Mouse (Mus musculus) gastrocnemius, postnatal 36 days (tissue): ENCODE results near the gene Cyp26b1. TPM values are rescaled to one million over a fixed set of nuclear protein-coding genes. Genes with fewer than 3 reads are reported as not detected.
"Not testable (repeated sequence)": the region's sequence is repeated elsewhere in the genome, so short reads cannot be mapped to it uniquely, and the experiment has no call there.

Source experiments
- DNase-seq, 2 experiments: peaks; one replicate each; pipeline ENCODE4 v3.0.0; 2022
- intact Hi-C: fragments of 180-260 bp; cut with DNase I; formaldehyde crosslinking; loops from one replicate; pipeline ENCODE4 v1.15.1; 2025
- long read RNA-seq, 2 experiments: library from polyadenylated mRNA; stranded (forward); transcript quantifications; one replicate each; pipeline ENCODE4 v2.0.0; 2021
- total RNA-seq, 2 experiments: library from RNA; stranded (reverse); gene quantifications; 2 replicates each; pipeline ENCODE4 v1.2.3; 2021

Cyp26b1 gene
- 1 to 10 TPM; 4.2 to 4.9 TPM for total RNA-seq
- long read RNA-seq, experiment 1, partial matches to known transcripts, result 0 of 3 reads
- long read RNA-seq, experiment 1, other reads (novel, unspliced or antisense), result 3 of 3 reads
- long read RNA-seq, experiment 2, partial matches to known transcripts, result 0 of 3 reads
- long read RNA-seq, experiment 2, other reads (novel, unspliced or antisense), result 3 of 3 reads

GRCm38 (mm10) chr6:84593693-84594092, at the start of gene Cyp26b1:
Cyp26b1 (minus strand) TSS chr6:84593908.
- no peak for DNase-seq
- intact Hi-C loops, result loop anchor here (5.0 to 10.0 kb wide), 3 partner anchors 166 to 421 kb away; no protein-coding TSS in a partner anchor

- DNase-seq, result no peak
- intact Hi-C loops, result no loop called here
Measured at GRCm38 (mm10) chr6:84641062-84641431, 47.3 kb upstream of the Cyp26b1 start.

DNA sequence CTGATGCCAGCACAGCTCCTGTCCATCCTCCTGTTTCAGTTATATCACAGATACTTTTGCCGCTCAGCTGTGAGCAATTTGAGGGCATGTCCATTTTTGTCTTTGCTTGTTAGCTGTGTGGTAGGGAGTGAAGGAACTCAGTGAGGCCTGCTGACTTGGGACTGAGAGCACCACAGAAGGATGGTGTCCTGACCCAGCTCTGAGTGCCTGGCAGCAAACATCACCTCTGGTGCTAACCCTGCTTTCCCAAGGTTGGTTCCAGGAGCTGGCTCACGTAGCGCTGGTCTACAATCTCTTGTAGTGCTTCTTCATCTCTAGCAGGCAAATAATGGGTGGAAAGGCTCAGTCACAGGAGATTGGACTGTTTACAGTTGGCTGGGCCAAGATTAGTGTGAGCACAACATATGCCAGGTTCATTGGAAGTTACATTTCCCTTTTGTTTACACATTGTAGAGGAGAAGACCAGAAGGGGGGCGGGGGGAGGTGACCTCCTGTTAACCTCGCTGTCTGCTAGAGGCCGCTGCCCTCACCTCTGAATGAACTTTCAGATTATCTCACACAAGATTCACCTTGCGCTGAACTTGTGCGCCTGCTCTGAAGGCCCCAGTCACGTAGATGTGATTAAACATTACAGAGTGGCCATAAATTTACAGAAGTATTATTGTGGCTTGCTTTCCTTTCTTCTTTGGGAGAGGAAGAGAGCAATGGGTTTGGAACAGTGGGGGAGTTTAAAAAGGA, 46.8 kb upstream of the Cyp26b1 start:
- intact Hi-C loops, result no loop called here
- DNase-seq, result no peak

DNA sequence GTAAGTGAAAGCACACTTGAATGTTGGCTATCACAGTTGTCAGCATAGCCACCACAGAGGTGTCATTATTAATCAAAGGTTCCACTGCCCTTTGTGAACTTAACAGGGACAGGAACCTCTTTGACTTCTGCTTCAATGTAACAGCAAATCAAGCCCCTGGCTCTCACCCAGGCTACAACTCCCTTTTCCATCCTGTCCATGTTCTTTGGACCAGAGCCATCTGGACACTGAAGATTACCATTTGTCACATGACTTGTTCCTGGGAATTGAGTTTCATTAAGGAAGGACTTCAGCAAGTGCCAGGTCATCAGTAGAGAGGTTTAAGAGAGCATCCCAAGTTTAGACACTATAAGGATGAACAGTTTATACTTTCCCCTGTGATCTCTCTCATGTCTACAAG, 44.5 kb upstream of the Cyp26b1 start:
- intact Hi-C loops, result no loop called here
- DNase-seq, result peak in 1 of 2 experiments; percentile 15

- DNase-seq, result no peak
- intact Hi-C loops, result no loop called here
Measured at GRCm38 (mm10) chr6:84631588-84631987, 37.9 kb upstream of the Cyp26b1 start.

GRCm38 (mm10) chr6:84630276-84630675, 36.6 kb upstream of the Cyp26b1 start:
- DNase-seq, result no peak
- intact Hi-C loops, result no loop called here

DNA sequence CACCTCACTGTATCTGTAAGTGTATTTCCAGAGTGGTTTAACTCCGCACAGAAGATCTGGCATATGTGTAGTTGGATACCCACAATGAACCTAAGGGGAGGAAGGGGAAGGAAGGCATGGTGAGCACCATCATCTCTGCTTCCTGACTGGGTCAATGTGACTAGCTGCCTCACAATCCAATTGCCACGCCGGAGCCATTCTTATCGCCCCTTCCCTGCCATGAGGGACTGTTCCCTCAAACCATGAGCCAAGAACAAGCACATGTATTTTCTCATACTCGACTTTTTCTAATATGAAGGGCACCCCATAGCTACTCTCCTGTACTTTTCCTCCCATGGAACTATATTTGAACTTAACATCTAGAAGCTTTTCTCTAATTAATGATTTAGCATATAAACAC, 35.1 kb upstream of the Cyp26b1 start:
- no peak for DNase-seq
- intact Hi-C loops, result no loop called here

- intact Hi-C loops, result no loop called here
- DNase-seq, result no peak
Measured at GRCm38 (mm10) chr6:84626398-84626797, 32.7 kb upstream of the Cyp26b1 start.

GRCm38 (mm10) chr6:84619166-84619565, 25.5 kb upstream of the Cyp26b1 start:
- no peak for DNase-seq
- intact Hi-C loops, result no loop called here

- intact Hi-C loops, result no loop called here
- no peak for DNase-seq
Measured at GRCm38 (mm10) chr6:84617051-84617450, 23.3 kb upstream of the Cyp26b1 start.

DNA sequence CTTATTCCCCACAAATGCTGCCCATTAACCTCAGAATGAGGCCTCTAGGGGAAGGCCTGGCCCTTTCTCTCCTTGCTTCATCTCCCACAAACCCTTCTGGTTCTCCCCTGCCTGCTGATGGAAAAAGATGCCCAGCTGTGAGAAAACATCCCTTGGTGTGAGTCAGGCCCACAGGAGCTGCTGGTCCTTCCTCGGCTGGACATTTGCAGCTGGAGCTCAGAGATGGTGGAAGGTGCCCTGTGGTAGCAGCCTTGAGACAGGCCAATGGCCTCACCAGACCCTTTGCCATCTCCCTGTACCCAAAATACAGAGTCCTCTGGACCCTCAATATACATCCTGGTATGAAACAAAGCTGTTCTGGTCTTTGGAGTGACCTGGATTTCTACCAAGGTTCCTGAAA, 22.9 kb upstream of the Cyp26b1 start:
- intact Hi-C loops, result no loop called here
- no peak for DNase-seq

DNA sequence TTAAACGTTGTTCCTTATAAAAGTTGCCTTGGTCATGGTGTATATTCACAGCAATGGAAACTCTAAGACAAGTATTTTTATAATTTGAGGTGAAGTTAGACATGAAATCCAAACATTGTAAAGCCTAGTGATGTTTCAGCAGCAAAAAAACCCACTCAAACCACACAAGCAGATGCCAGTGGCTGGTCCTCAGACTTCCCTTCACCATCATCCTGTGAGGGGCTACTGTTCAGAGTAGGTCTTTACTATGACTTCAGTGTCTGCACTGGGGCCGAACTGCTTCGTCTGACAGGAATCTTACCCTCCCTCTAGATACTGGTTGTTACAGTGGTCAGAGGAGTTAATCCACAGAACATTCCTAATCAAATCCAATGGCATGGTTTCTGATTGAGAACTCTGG, 19.9 kb upstream of the Cyp26b1 start:
- DNase-seq, result no peak
- intact Hi-C loops, result no loop called here

- intact Hi-C loops, result no loop called here
- no peak for DNase-seq
Measured at GRCm38 (mm10) chr6:84601136-84601889, 7.6 kb upstream of the Cyp26b1 start.

DNA sequence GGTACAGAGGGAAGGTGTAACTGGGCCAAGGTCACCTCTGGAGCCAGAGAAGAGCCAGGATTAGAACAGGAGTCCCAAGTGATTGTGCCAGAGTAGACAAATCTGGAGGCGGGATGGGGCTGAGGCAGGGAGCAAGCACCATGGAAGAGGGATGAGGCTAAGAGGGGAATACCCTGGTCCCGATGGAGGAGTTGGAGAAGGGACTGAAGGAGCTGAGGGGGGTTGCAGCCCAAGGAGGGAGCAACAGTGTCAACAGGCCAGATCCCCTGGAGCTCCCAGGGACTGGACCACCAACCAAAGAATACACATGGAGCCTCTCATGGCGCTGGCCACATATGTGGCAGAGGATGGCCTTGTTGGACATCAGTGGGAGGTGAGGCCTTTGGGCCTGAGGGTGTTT, 5.6 kb upstream of the Cyp26b1 start:
- intact Hi-C loops, result loop anchor here (10.0 kb wide), 1 partner anchor 416 kb away; no protein-coding TSS in a partner anchor
- DNase-seq, result not testable (repeated sequence)

DNA sequence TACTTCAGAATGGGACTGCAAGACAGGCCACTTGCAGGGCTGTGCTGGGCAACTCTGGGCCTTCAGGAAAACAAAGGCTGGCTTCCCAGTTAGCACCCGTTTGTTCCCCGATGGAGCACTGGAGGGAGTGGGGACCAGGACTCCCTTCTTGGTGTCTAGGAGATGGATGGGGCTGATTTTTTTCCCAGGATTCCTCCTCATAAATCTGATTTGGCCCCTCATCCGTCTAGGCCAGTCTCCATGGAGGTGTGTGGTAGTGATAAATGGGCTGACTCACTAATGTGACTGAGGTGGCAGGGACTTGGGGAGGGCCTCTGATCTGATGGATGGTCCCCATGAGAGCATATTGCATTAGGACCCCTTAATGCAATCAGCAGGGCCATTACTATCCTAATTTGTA, 5.0 kb upstream of the Cyp26b1 start:
- no peak for DNase-seq
- intact Hi-C loops, result loop anchor here (10.0 kb wide), 1 partner anchor 416 kb away; no protein-coding TSS in a partner anchor

GRCm38 (mm10) chr6:84594626-84595025, 918 bp upstream of the Cyp26b1 start:
- no peak for DNase-seq
- intact Hi-C loops, result loop anchor here (5.0 to 10.0 kb wide), 3 partner anchors 167 to 420 kb away; no protein-coding TSS in a partner anchor

DNA sequence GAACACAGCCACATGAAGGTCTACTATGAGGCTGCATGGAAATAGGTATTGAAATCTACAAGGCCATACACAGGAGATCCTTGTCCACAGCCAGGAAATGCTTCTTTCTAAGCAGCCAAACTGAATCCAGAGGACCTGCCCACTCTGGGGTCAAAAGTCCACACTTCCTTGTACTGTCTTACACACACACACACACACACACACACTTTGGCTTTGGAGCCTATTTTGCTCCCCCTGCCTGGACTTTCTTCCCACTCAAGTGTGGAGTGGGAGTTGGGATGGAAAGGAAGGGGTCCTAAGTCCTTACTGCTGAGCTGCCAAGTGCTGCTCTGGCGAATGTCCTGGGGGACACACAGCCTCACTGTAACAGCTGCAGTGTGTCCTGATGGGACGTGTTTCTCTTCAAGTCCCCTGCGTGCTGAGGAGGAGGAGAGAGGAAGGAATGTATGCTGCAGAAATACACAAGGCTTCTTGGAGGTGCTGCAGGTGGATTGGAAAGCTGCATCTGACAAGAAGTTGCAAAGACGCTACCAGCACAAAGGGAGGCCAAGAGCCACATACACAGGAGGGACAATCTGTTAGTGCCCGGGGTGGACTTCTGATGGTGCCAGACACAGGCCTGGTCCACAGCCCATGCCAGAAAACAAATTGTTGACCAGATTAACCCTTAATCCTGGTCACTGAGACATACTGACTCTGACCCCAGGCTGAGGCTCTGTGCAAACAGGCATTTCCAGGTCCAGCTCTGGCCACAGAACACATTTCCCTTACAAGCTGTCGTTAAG, 2.6 kb downstream of the Cyp26b1 start:
- intact Hi-C loops, result loop anchor here (2.0 to 10.0 kb wide), 5 partner anchors 164 to 496 kb away; no protein-coding TSS in a partner anchor
- DNase-seq, result no peak

DNA sequence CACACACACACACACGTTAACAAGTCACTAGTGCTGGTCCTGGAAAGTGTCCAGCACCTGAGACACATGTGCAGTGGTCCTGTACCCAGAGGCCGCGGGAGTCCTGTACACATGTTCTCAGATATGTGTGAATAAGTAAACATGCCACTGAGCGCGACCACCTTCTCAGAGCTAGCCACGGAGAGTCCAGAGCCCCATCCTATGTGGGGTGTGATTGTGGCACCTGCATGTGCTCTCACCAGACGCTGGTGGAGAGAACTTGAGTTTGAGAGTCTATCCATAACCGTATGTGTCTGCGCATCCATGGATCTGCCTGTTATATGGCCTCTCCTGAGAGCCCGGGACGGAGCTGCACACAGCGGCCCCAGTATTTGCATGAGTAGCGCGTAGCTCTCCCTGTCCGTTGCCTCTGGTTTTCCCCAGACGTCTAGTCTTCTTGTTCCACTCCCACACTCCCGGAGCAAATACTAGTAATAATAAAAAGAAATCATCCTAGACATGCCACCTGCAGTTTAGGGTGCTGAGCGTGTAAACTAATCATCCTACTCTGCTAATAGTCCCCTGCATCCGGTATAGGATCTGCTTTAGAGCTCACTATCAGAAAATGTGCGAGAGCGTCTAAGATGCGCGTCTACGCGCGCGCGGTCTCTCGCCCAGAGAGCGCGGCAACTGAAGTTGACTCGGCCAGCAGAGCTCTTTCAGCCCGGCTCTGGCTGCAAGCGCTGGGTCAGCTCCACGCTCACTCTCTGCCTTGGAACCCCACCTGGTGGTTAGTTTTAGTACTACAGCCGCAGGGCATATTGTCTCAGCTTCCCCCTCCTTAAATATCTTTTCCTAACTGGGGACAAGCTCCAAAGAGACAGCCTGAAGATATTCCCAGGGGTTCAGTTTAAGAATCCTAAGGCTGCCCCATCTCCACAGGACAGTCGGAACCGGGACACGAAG, 3.7 kb downstream of the Cyp26b1 start:
- DNase-seq, result peak; percentile 72 to 84
- intact Hi-C loops, result loop anchor here (2.0 to 10.0 kb wide), 6 partner anchors 163 to 495 kb away; no protein-coding TSS in a partner anchor
